Mouse (Mus musculus): ENCODE results near the gene Ap1ar.

DNA sequence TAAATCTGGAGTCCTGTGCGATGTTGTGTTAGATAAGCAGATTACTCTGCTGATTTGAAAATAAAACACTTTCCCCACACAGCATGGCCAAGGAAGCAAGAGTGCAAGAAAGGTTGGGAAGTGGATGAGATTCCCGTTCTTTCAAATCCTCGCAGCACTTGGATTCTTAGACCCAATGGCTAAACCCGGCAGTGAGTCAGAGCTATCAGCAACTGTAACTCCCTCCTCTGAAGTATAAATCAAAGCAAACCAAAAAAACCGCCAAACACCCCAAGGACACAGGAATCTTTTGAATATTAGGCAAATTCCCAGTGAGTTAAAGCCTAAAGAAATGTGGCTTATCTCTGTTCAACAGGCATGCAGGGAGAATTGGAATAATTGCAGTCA is 6.6 kb upstream of the Ap1ar start:
- TF ChIP-seq CTCF (IDR thresholded peaks at IDR 0.05; ENCODE audit: low read depth, low read length) (no peak), POLR2A (IDR thresholded peaks at IDR 0.05; ENCODE audit: borderline replicate concordance, low read depth, low read length) (no peak)

Measured in bone marrow macrophage, adult 2 months (primary cell).